Mouse (Mus musculus) spleen, adult 2 months (tissue): Measurements from ENCODE around the gene Adamts17. TPM values are rescaled to one million over a fixed set of nuclear protein-coding genes. Genes with fewer than 3 reads are reported as not detected.

Source experiments
- DNase-seq, 2 experiments: peaks; one replicate each; pipeline versions ENCODE4 v3.0.0 to v3.0.0-alpha.2; 2012 to 2021; ENCODE audit warnings: low spot score in 2 of 2, low read depth in 1 of 2
- H3K27ac ChIP-seq: fragments of 200-500 bp; 2 replicates; pipeline ENCODE4 v1.5.1; 2012; ENCODE audit warnings: low read length, inconsistent platforms; ENCODE audit not compliant: insufficient read depth
- H3K27me3 ChIP-seq: fragments of 200-500 bp; 2 replicates; pipeline ENCODE4 v1.6.1; 2012; ENCODE audit warnings: mild to moderate bottlenecking, moderate library complexity, low read length, inconsistent platforms; ENCODE audit not compliant: control insufficient read depth, insufficient read depth
- H3K36me3 ChIP-seq: fragments of 200-500 bp; 2 replicates; pipeline ENCODE4 v1.6.1; 2012; ENCODE audit warnings: mild to moderate bottlenecking, low read length, inconsistent platforms; ENCODE audit not compliant: control insufficient read depth, insufficient read depth
- H3K4me1 ChIP-seq: fragments of 200-500 bp; 2 replicates; pipeline ENCODE4 v1.6.1; 2011; ENCODE audit warnings: inconsistent platforms; ENCODE audit not compliant: control insufficient read depth, insufficient read depth, insufficient read length
- H3K4me3 ChIP-seq: fragments of 200-500 bp; 2 replicates; pipeline ENCODE4 v1.5.1; 2011; ENCODE audit warnings: mild to moderate bottlenecking, inconsistent platforms; ENCODE audit not compliant: insufficient read depth, insufficient read length; ENCODE audit errors: extremely low read depth
- CTCF ChIP-seq: fragments of 200-500 bp; IDR thresholded peaks from 2 replicates; pipeline ENCODE4 v1.5.1; 2011; ENCODE audit warnings: mild to moderate bottlenecking, inconsistent platforms; ENCODE audit not compliant: insufficient read depth, insufficient read length, insufficient replicate concordance; ENCODE audit errors: extremely low read depth
- POLR2A ChIP-seq: fragments of 200-500 bp; IDR thresholded peaks from 2 replicates; pipeline ENCODE4 v1.6.1; 2011; ENCODE audit warnings: low read depth, low read length, inconsistent platforms
- WGBS: fragments of 180-500 bp; shearing (Covaris S2); methylation state at CpG from one replicate; pipeline ENCODE4 v1.1.7; 2018; 5-methylcytosine and 5-hydroxymethylcytosine counted together
- polyA plus RNA-seq: library from polyadenylated mRNA; depleted of rRNA; stranded (reverse); fragments of >200 nt; gene quantifications from 2 replicates; pipeline ENCODE4 v1.2.3, GENCODE M21; 2012; rRNA removed

Gene Adamts17
- polyA plus RNA-seq, 1 experiment: 0.29 TPM

DNA sequence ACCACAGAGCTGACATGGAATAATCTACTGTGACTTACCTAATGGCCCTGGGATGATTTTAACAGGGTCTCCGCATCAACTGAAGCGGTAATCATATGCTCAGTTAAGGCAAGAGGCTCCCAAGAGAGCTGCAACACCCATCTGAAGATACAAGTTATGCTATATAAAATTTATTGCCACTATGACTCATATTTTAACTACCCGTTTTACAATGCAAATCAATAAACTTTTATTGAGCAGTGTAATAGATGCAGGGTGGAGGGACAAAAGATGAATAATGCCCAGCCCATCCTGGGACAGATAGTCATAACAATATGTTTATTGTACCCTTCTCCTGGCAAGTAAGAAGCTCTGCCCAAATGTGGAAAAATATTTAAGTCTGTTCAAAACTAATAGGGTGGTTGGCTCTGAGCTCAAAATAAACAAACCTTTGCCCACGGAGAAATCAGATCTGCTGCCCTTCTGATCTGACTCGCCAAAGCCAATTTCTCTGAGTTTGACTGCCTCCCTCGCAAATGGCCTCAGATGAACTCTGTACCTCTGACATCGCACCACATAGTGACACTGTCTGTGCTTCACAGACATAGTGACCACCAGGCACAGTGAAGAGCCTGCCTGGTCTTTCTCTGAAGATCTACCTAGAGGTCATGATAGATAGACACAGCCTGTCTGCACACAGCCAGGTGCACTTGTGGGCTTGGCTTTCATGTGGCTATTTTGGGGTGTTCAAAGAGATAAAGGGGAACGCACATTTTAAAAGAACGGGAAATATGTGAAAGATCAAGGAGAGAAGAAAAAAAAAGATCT is 329.4 kb downstream of the Adamts17 start:
- DNase-seq: no peak
- TF ChIP-seq POLR2A (no peak), CTCF (no peak)
- Histone ChIP-seq H3K36me3 (no peaks in the 10 kb centered on the region), H3K4me3 (no peak overlapping the region), H3K4me1 (no peaks in the 10 kb centered on the region), H3K27me3 (no peaks in the 10 kb centered on the region), H3K27ac (no peak overlapping the region)
- 74% methylated on average over 9 of the region's 9 CpGs for WGBS

- WGBS: 82% methylated on average over 2 of the region's 2 CpGs
- DNase-seq: no peak
- Histone ChIP-seq H3K36me3 (no peaks in the 10 kb centered on the region), H3K27ac (no peak overlapping the region), H3K4me1 (no peaks in the 10 kb centered on the region), H3K4me3 (no peak overlapping the region), H3K27me3 (no peaks in the 10 kb centered on the region)
- TF ChIP-seq CTCF (no peak), POLR2A (no peak)
These were observed 334.1 kb downstream of the Adamts17 start for GRCm38 (mm10) chr7:67173522-67174195.

GRCm38 (mm10) chr7:67183786-67184185 is 344.3 kb downstream of the Adamts17 start:
- no peak for DNase-seq
- H3K27ac ChIP-seq: no peak overlapping the region
- H3K36me3 ChIP-seq: no peaks in the 10 kb centered on the region
- H3K27me3 ChIP-seq: no peaks in the 10 kb centered on the region
- no peak overlapping the region for H3K4me3 ChIP-seq
- WGBS: 77% methylated on average over 4 of the region's 4 CpGs
- H3K4me1 ChIP-seq: no peaks in the 10 kb centered on the region
- no peak for TF ChIP-seq POLR2A
- no peak for TF ChIP-seq CTCF

DNA sequence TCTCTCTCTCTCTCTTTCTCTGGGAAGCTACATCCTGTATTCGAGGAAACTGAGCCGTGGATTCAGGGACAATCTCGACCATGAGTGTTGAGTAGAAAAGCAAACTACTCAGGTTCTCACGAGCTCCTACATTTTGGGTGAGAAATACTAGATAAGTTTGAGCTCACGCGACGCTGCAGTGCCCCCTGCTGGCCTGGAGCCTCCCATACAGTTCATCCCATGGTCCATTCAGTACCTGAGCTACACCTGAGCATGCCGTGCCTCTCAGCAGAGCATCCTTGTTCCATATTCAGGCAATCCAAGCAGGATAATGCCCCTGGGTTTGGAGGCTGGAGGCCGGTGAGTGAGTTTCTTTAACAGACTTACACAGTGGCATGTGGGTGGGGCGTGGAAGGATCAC is 359.9 kb downstream of the Adamts17 start:
- H3K4me3 ChIP-seq: no peak overlapping the region
- peak in 1 of 2 experiments; percentile 15 for DNase-seq
- no peaks in the 10 kb centered on the region for H3K36me3 ChIP-seq
- H3K27me3 ChIP-seq: no peaks in the 10 kb centered on the region
- TF ChIP-seq POLR2A: no peak
- peak; percentile 68; the same call in 1 of the 2 replicates for TF ChIP-seq CTCF
- 17% methylated on average over 10 of the region's 10 CpGs for WGBS
- no peak overlapping the region for H3K27ac ChIP-seq
- no peaks in the 10 kb centered on the region for H3K4me1 ChIP-seq

Other genes starting within 250 kb of the Adamts17 start
- gene Asb7, start 150.1 kb upstream of the Adamts17 start, polyA plus RNA-seq: 2.3 and 2.6 TPM in 2 replicates
- 2.8 and 3.5 TPM in 2 replicates for gene Lins1, start 149.8 kb upstream of the Adamts17 start, polyA plus RNA-seq
- gene Cers3, start 96.2 kb upstream of the Adamts17 start, polyA plus RNA-seq: not detected in 2 replicates